Mouse (Mus musculus): ENCODE data around the gene Arhgap40.
A peak's percentile ranks its signal among the peaks of the same experiment; 100 is the strongest.

Gene Arhgap40

DNA sequence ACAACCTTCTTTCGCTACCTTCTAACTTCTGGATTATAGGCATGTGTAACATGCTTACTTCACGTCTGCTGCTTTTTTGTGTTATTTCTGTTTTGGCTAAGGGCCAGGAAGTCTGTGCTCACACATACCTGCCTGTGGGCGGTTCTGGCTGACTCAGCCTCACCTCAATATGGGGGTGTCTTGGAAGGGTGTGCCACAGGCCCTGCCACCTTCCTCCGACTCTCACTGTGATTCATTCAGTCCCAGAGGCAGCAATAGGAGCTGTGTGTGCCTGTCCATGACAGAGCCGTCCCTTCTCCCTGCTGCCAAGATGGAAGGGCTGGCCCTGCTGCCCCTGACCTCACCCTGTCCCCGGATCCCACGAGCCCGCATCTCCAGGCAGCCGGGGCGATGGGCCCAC is at the start of gene Arhgap40:
TSS of gene Arhgap40 (plus strand) at position 269 of the 400 bp plus-strand sequence.
- DNase-seq (ENCODE audit: low spot score in 2 of 2) = no peak

DNA sequence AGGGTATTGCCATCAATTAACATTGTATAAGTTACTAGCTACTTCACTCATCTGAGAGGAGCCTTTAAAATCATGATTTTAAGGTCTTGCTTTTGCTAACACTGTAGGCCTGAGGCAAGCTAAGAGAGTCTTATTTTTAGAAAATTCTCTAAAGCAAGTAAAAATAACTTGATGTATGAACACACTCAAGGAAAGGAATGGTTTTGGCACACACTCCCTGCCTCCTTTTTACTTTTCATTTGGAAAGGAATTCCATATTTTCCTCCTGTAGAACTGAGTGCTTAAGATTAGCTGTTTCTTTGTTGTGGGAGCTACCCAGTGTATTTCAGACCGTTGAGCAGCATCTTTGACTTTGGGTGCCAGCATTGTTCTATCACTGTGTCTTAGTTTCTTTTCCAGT is 38.4 kb upstream of the Arhgap40 start:
- DNase-seq (ENCODE audit: low spot score in 2 of 2) = no peak

DNA sequence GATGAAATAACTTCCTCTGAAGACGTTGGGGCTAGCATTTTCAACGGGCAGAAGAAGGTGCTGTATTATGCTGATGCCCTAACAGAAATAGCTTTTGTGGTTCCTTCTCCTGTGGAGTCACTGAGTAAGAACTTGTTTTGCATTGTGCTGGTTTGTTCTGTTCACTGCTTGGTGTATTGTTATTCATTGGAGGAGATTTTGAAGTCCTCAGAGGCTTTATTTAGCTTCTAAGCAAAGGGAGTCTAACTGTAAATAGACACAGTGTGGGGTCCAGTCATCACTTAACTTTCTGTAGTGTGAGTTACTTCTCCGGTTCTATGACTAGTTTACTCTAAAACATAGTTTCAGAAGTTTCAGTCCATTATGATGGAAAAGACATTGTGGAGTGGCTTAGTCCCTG is 35.0 kb upstream of the Arhgap40 start:
- DNase-seq (ENCODE audit: low spot score in 2 of 2) = no peak

DNA sequence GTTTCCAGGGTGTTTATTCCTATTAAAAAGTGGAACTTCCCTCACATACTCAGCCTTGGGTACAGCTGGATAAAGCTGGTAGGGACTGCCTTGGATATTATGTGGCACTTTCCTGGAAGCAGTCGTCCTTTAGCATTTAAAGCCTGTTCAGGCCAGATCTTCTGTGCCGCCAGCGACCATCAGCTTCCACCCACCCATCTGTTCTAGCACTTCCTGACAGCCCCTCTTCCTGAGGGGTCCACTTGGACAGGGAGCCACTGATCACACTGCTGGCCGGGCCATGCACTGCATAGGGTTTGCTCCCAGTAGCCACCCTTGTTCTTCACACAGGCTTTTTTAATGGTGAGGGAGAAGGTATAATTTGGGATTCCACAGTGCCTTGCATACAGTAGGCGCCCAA is 14.1 kb upstream of the Arhgap40 start:
- DNase-seq (ENCODE audit: low spot score in 2 of 2) = no peak

DNA sequence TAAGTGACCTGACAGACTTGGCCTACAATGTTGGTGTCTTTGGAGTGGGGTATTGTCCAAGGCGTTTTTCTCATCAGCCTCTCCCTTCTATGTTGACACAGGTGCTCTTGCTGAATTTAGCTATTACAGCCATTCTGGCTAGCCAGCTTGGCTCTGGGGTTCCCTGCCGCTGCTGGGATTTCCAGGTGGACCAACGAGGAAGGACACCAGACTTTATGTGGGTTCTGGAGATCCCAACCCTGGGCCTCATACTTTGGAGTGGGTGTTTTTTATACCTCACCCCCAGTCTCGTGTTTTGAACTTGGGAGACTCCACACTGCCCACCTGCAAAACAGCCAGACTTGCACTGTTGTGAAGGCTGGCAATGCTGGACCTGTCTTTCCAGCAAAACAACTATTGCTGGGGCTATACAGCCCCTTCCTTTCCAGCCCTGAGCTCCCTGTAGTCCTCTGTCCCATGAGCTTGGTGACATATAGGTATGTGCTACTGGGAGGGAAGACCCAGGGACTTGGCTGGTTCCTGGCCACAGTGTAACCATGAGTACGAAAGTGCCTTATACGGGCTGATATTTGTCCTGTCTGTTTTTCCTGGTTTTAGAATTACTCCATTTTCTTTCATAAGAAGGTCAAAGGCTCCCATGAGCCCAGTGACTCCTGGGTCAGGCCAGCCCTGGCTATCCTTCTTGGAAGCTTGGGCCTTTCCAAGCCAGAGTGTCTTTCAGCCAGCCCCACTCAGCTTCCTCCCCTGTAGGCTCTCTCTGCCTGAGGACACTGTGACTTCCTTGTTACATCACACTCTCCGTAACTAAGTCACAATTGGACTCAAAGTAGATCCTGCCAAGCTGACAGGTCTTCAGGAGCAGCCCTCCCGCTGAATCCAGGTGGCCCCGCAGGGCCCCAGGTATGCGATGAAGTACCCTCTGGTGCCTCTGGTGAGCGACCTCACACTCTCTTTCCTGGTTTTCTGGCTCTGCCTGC is 10.5 kb upstream of the Arhgap40 start, which contains the start of gene Adig:
TSS of gene Adig (plus strand) at position 777 of the 977 bp plus-strand sequence.
- DNase-seq (ENCODE audit: low spot score in 2 of 2) = no peak

DNA sequence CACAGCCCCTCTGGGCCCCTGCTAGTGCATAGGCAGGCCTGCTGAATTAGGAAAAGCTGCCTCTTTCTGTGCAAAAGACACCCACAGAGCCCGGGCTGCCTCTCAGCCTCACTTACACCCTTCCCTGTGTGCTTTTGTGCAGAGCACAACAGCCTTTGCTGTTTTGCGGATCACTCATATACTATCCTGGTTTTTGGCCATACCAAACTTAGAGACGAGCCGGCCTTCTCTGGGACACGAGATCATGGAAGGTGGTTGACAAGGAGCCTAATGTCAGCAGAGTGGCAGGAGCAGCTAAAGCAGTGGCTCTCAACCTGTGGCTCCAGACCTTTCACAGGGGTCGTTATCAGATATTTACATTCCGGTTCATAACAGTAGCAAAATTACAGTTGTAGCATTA is 9.4 kb upstream of the Arhgap40 start:
- no peak for DNase-seq (ENCODE audit: low spot score in 2 of 2)

DNA sequence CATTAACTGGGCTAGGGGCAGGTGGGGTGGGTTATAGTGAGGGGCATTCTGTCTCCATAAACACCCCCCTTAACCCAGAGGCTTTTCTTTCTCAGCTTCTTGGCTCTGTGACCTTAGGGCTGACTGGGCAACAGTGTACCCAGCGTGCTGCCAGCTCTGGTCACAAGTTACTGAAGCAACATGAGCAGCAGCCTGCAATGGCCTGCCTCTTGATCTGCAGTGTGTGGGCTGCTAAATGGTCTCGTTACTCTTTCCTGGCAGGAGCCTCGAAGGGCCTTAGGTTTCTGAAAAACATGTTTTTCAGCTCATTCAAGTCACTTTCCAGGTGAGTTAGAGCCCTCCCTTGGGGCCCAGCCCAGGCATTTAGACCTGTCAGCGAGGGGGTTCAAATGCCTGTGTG is 8.9 kb upstream of the Arhgap40 start:
- no peak for DNase-seq (ENCODE audit: low spot score in 2 of 2)

DNA sequence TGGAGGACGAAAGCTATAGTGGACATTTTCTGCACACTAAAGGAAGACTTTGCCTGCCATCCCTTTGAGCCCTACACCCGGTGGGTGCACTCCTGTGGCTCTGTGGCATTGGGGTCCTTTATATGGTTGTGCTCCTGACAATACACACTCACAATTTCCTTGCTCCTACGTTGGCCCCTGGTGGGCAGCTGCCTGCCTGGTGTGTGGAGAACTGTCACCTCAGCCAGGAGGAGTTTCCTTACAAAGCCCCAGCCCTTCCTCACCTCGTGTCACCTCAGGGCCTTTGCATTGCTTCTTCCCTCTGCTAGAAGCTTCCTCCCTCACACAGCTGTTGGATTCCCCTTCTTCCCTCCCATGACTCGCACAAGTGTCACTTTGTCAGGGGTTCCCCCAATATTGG is 6.1 kb upstream of the Arhgap40 start:
- no peak for DNase-seq (ENCODE audit: low spot score in 2 of 2)

DNA sequence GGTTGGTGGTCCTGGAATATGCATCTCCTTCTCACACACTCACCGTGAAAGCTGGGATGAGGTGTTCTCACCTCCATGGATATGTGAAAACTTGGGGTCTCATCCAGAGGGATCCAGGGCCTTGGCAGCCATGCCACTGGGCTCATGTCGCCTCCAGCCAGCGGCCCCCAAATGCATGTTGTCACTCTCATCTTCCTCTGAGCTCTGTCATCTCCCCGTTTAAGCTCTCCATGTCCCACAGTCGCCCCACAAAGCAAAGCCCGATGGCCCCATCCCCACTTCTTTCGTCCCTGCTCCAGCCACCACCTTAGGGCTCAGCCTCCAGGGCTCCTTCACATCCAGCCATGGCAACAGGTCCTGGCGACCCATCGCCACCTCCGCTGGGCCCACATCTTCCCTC is 5.5 kb upstream of the Arhgap40 start:
- no peak for DNase-seq (ENCODE audit: low spot score in 2 of 2)

DNA sequence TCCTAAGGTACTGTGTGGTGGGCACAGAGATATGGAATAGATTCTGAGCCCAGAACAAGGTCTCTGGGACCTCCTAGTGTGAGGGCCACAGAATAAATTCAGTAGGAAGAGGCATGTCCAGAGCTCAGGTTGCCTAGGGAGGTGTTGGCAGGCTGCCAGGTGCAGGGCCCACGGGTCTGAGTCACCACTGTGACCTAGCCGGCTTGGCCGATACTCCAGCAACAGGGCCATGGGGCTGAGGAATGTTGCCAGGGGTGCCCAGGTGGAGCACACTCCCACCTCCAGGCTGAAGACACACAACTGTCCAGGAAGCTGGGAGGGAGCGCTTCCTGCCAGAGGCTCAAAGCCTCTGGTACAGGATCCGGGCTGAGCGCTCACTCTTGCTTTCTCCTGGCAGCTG is 1.9 kb upstream of the Arhgap40 start:
- DNase-seq (ENCODE audit: low spot score in 2 of 2) = peak; percentile 23 to 46

DNA sequence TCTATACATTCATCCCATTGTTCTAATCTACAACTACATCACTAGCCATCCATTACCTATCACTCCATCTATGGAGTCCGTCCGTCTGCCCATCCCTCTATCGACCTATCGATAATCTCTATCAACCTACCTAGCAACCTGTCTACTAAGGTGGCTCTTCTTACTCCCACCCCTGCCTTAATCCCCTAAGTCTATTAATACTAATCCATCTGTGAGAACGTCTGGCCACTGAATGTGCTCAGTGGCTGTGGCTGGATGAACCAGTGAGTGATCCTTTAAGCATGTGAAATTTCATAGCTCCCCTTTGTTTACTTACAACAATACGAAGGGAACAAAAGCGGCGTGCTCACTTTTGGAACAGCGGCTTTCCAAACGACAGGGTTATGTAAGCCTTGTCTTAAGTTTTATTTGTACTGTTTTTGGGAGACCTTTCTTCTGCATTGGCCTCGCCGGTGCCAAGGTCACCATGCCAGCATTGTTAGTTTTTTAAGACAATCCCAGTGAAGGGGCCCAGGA is 1.3 kb downstream of the Arhgap40 start:
- DNase-seq (ENCODE audit: low spot score in 2 of 2) = no peak

DNA sequence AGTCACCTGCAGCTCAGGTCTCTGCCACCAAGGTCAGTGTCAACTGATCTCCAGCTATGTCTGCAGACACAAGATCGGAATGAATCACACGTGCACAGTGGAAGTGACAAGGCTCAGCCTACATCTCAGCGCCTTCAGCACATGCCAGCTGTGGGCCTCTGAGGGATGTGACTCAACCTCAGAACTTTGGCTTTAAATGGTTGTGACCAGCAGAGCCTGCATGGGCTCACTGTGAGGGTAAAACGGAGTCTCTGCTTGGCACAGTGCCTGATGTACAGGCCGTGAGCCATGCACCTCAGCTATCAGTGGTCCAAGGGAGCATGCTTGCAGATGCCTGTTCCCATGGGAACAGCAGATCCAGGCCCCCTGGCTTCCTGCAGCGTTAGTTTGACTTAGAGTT is 6.0 kb downstream of the Arhgap40 start:
- DNase-seq (ENCODE audit: low spot score in 2 of 2) = no peak

DNA sequence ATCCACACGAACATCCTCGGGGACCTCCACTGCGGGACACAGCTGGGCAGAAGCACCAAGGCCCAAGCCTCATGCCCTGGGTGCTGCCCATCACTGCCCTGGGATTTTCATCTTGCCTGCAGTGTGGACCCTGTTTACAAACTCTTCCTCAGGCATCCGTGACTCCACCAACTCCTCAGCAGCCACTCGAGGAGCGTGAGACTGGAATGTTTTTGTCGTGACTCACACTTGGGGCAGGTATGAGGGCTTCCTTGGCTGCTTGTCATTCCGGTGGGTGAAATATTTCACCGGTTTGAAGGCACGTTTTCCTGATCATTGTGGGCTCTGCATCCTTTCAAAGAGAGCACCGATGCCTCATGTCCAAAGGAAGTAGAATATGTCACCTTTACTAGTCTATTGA is 6.5 kb downstream of the Arhgap40 start:
- DNase-seq (ENCODE audit: low spot score in 2 of 2) = no peak

DNA sequence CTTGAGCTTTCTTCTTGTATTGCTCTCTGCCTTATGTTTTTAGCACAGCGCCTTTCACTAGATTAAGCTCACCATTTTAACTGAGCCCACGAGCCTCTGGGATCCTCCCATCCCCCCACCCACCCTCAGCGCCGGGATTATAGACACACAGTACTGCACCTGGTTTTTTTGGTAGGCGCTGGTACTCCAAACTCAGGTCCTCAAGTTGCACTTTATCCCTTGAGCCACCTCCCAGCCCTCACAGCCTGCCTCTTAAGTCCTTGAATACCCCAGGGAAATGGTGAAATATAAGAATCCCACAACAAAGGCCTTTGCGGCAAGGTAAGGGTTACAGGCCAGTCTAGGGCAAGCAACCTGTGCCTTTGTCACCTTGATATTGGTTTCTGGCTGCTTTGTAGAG is 7.2 kb downstream of the Arhgap40 start:
- DNase-seq (ENCODE audit: low spot score in 2 of 2) = no peak

DNA sequence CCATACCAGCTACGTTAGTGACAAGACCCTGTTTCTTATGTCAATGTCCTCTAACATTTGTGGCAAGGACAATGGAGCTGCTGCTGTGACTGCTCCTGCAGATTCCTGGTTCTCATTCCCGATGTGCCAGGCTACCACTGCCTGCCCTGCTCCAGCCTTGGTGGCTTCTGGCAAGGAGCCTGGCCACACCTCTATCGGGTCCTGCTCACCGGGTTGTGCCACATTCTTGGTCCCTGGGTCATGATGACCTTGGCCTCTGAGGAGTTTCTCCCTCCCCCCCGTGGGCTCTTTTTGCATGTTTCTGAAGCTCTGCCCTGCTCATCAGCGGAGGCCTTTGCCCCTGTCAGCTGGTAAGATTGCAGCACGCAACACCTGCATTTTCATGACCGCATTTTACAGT is 10.5 kb downstream of the Arhgap40 start:
- DNase-seq (ENCODE audit: low spot score in 2 of 2) = no peak

DNA sequence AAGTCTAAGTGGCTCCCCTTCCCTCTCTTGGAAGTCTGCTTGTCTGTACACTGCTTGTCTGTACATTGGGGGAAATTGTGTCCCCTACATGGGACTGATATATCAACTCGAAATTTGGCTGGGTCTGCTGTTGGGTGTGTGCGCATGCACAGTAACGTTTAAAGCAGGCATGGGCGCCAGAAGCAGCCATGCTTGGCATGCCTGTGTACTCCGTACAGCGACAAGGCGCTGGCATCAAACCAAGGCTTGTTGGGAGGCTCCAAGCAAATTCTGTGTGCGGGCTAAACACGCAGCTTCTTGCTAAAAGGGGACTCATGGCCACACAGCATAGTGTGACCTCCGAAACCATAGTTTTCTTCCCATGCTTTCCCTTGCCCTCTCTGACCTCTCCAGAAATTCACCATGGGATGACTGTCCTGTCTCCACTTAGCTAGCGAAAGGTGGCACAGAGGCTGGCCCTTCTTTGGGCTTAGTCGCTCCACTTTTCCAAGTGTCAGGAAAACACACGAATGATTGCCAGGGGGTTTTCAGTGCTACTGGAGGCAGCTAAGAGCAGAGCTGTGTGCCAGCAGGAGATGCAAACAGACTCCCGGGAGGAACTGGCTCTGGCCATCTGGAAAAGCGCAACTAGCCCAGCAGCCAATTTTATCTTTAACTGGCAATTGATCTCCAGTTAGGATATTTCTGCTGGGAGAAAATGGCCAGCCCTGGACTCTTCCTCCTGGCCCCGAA is 11.7 kb downstream of the Arhgap40 start:
- DNase-seq (ENCODE audit: low spot score in 2 of 2) = no peak

DNA sequence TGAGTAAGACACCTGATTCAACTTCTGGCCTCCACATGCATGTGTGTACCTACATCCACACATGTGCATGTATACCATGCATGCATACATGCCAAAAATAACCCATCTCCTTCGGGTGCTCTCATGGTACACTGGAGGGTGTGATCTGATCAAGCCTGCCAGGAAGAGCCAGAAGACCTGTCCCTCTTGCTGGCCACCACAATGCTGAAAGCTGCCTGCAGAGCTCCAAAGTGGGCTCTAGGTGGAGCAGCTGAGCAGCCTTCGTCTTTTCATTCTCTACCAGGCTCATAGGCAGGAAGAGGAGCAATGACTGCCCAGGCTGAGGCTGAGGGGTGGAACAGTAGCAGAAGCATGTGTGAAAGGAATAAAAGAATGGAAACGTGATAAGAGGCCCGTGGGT is 21.5 kb downstream of the Arhgap40 start:
- DNase-seq (ENCODE audit: low spot score in 2 of 2) = peak; percentile 29 to 51

DNA sequence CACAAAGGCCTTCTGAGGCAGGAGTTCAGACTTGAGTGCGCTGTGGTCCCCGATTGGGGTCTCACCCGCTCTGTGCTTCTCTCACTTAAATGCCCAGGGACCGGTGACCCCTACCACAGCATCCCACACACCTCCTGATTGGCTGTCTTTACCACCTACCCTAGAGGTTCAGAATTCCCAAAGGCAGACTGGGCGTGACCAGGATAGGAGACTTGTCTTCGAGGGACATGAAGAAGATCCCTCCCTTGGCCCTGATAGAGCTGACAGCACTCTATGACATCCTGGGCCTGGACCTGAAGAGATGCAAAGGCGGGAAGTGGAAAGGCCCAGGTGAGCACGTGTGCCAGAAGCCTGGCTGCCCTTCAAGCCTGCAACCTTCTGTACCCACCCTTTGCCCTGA is 22.0 kb downstream of the Arhgap40 start:
- no peak for DNase-seq (ENCODE audit: low spot score in 2 of 2)

DNA sequence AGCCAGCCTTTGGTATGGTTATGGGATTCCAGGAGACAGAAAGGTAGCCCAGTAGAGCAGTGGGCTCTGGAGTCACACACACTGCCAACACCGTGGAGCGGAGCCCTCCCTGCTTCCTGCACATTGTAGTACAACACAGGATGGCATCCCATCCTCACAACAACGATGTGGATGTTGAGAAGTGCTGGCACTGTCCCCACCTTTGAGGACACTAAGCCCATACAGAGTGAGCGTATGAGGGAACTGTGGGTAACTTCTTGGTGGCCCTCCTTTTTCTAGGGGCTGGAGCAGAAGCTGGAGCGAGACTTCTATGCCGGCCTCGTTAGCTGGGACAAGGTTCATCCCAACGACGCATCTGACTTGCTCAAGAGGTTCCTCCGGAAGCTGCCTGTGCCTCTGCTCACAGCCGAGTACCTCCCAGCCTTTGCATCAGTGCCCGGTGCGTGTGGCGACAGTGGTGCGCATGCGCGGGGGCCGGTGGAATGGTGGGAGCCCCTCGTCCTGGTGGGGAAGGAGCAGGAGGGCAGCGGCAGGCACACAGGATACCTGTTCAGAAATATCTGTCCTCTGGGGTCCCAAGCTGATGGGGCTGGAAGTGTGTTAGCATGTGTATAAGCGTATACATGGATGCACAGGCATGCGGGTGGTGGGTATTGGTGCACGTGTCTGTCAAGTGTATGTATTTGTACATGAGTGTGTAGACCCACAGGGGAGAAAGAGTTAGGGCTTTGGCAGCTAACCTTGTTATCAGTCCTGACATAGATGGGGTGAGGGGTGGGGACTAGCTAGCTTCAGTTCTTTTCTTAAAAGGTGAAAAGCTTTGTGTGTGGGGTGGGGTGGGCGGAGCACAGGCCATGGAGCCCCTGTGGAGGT is 27.1 kb downstream of the Arhgap40 start:
- no peak for DNase-seq (ENCODE audit: low spot score in 2 of 2)

DNA sequence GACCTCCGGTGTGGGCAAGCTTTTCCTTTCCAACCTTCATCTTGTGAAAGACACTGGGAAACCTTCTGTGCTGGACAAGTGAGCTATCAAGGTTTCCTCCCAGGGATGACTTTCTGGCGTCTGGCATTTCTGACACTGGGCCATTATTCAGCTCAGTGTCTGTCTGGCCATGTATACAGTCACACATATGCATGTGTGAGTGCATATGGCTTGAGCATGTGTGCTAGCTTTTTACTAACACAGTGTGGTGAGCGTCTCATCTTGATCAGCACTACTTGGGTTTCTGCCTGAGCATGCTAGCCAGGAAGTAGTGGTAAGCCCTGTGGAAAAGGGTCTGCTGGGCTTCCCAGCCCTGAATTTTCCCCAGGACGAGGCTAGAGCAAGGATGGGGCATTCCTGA is 28.7 kb downstream of the Arhgap40 start:
- DNase-seq (ENCODE audit: low spot score in 2 of 2) = no peak

DNA sequence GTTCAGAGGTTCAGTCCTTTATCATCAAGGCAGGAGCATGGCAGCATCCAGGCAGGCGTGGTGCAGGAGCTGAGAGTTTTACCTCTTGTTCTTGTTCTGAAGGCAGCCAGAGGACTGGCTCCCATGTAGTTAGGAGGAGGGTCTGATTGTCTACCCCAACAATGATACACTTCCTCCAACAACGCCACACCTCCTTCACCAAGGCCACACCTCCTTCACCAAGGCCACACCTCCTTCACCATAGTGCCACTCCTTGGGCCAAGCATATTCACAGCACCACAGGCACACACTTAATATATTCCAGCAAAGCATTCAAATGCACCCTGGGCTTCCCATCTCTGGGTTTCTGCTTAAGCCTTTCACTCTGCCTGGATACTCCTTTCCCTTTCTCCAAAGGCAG is 32.7 kb downstream of the Arhgap40 start:
- DNase-seq (ENCODE audit: low spot score in 2 of 2) = no peak

DNA sequence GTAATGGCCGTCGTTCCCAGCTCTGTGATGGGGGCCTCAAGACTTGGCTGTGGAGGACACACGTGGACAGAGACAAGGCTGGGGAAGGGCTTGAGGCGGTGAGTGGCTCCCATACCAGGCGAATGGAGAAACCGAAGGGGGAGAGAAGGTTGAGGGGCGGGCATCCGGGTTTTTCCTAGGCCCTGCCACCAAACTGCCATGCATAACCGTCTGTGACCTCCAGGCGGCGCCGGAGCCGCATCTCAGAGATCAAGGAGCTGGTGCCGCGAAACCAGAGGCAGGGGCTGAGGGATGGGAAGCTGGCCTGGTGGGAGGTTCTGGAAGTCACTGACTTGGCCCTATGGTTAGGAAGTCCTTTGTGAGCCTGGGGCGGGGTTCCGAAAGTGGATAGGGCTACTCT is 34.2 kb downstream of the Arhgap40 start:
- DNase-seq (ENCODE audit: low spot score in 2 of 2) = peak; percentile 20 to 57
